Mouse (Mus musculus): ENCODE data around the gene Trnp1. TPM values are rescaled to one million over a fixed set of nuclear protein-coding genes. Genes with fewer than 3 reads are reported as not detected.
A peak's percentile ranks its signal among the peaks of the same experiment; 100 is the strongest.

Gene Trnp1
- total and polyA plus RNA-seq, 3 experiments: 1.6 TPM; not detected in 1

DNA sequence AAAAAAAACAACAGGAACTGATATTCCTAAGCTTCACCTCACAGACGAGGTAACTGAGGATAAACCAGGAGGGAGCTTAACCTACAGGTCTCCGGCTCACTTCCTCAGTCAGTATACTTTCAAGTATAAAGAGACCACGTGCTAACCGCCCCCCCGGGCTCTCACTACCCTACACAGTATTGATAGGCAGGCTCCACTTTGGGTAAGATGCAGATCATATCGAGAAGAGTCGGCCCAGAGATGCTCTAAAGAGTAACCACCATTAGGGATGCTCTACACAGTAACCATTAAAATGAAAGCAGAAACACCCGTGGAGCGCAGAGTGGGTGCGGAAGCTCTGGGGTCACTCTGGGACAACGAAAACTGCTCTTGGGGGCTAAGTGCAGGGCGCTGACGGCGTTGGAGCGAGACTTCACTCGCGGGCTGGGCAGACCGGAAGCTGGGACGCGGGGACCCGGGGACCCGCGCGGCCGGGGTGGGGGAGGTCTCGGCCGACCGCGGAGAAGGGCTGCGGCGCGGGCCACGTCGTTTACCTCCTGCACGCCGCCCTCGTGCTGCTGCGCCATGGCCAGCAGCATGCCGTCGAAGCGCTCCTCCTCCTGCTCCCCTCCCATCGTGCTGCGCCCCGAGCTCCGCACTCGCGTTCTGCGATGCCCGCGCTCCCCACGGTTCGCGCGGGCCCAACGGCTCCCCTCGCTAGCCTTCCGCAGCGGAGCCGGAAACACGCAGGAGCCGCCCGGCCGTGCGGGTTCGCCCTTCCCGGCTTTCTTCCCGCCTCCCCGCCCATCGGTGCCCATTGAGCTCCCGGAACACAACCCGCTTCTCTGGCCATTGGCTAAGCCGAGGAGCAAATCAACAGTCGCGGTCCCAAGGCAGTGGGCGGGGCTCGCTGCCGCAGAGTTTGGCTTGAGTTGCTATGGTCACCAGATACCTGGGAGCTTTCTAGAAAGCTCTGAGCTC is 47.2 kb upstream of the Trnp1 start, which contains the start of gene Nudc (continued):
- no peak; the same call in 1 of the 2 replicates for TF ChIP-seq MAZ (IDR thresholded peaks at IDR 0.05; ENCODE audit: low read depth, low read length)
- peak; percentile 85; the same call in 1 of the 2 replicates for TF ChIP-seq SIN3A (IDR thresholded peaks at IDR 0.05; ENCODE audit: low read length)
- no peak for TF ChIP-seq ZKSCAN1 (IDR thresholded peaks at IDR 0.05; ENCODE audit: low read depth, low read length)
- peak; percentile 70; the same call in 1 of the 2 replicates for TF ChIP-seq POLR2AphosphoS2 (IDR thresholded peaks at IDR 0.05; ENCODE audit: low read length)
- no peak for TF ChIP-seq NRF1 (IDR thresholded peaks at IDR 0.05; ENCODE audit: insufficient read depth, low read depth, low read length, poor library complexity, severe bottlenecking)
- TF ChIP-seq USF2 (IDR thresholded peaks at IDR 0.05; ENCODE audit: borderline replicate concordance in 1 of 2, insufficient read depth in 1 of 2, low read depth in 1 of 2, low read length in 2 of 2): no peak
- peak; percentile 79 for TF ChIP-seq ZMIZ1 (IDR thresholded peaks at IDR 0.05; ENCODE audit: low read depth, low read length)
- TF ChIP-seq ZC3H11A (IDR thresholded peaks at IDR 0.05; ENCODE audit: low read depth, low read length): no peak
- no peak for TF ChIP-seq ETS1 (IDR thresholded peaks at IDR 0.05; ENCODE audit: low read depth, low read length)

DNA sequence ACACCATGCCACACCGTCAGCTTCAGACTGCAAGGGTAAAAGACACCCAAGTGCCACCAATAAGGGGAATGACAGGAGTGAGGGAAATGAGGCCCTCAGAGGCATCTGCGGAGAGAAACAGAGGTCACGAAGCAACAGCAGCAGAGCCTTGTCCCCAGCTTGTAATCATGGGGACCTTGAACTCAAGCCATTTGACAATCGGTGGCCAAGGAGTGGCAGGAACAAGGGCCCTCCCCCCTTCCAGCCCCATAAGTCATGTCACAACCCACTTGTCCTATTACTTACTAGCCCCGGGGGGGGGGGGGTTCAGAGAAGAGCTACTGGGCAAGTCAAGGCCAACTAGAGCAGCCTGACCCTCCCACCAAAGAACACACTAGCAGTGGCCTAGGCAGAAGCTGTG is 38.3 kb upstream of the Trnp1 start:
- no peak overlapping the region for H3K9ac ChIP-seq (ENCODE audit: control insufficient read depth, low read depth, low read length, poor library complexity, severe bottlenecking)
- no peak for DNase-seq (ENCODE audit: low read depth, low spot score)
- TF ChIP-seq ETS1 (IDR thresholded peaks at IDR 0.05; ENCODE audit: low read depth, low read length): no peak
- TF ChIP-seq POLR2AphosphoS5 (IDR thresholded peaks at IDR 0.05; ENCODE audit: borderline replicate concordance, low read depth, low read length): no peak
- no peak for TF ChIP-seq SMC3 (IDR thresholded peaks at IDR 0.05; ENCODE audit: low read depth, low read length)
- TF ChIP-seq GABPA (IDR thresholded peaks at IDR 0.05; ENCODE audit: low read depth, low read length): no peak
- no peak for TF ChIP-seq MAX (IDR thresholded peaks at IDR 0.05; ENCODE audit: low read length)
- no peak for TF ChIP-seq E2F4 (IDR thresholded peaks at IDR 0.05; ENCODE audit: borderline replicate concordance, low read depth, low read length)
- TF ChIP-seq SIN3A (IDR thresholded peaks at IDR 0.05; ENCODE audit: low read length): no peak
- TF ChIP-seq ZNF384 (IDR thresholded peaks at IDR 0.05; ENCODE audit: low read depth, low read length): no peak
- no peak for TF ChIP-seq BHLHE40 (IDR thresholded peaks at IDR 0.05; ENCODE audit: borderline replicate concordance, low read depth, low read length)
- no peak for TF ChIP-seq MAFK (IDR thresholded peaks at IDR 0.05; ENCODE audit: borderline replicate concordance, low read depth, low read length)
- TF ChIP-seq NELFE (IDR thresholded peaks at IDR 0.05; ENCODE audit: low read depth, low read length): no peak
- TF ChIP-seq POLR2AphosphoS2 (IDR thresholded peaks at IDR 0.05; ENCODE audit: low read length): no peak
- no peak for TF ChIP-seq ZC3H11A (IDR thresholded peaks at IDR 0.05; ENCODE audit: low read depth, low read length)
- peaks cover 0 to 8% of the 10 kb centered on the region in 2 experiments; a peak in 2 of 4 replicates for H3K36me3 ChIP-seq (ENCODE audit: control insufficient read depth in 1 of 2, insufficient read depth in 2 of 2, low read length in 2 of 2)
- no peaks in the 10 kb centered on the region for H3K27me3 ChIP-seq (ENCODE audit: control insufficient read depth in 1 of 2, insufficient read depth in 2 of 2, low read length in 2 of 2)
- no peaks in the 10 kb centered on the region for H3K4me1 ChIP-seq (ENCODE audit: control insufficient read depth in 1 of 2, insufficient read depth in 2 of 2, low read length in 2 of 2)
- H3K27ac ChIP-seq (ENCODE audit: control insufficient read depth, low read depth, low read length): no peak overlapping the region
- no peaks in the 10 kb centered on the region for H3K9me3 ChIP-seq (replicated peaks; ENCODE audit: insufficient read depth, low read length)
- peaks cover 10% of the 10 kb centered on the region for H3K79me2 ChIP-seq (ENCODE audit: control insufficient read depth, insufficient read depth, low read length, poor library complexity)
- no peak overlapping the region for H3K4me3 ChIP-seq (ENCODE audit: control insufficient read depth in 1 of 2, insufficient read depth in 1 of 2, low read depth in 2 of 2, low read length in 2 of 2)

Measured in MEL (cell line).